Mouse (Mus musculus): ENCODE measurements around the gene Iqcf3.
A peak's percentile ranks its signal among the peaks of the same experiment; 100 is the strongest.

Gene Iqcf3

GRCm38 (mm10) chr9:106472321-106472720 lies 89.1 kb downstream of the Iqcf3 start:
- DNase-seq (ENCODE audit: low read depth, low spot score), result no peak

GRCm38 (mm10) chr9:106471892-106472291 lies 89.5 kb downstream of the Iqcf3 start:
- no peak for DNase-seq (ENCODE audit: low read depth, low spot score)

- no peak for DNase-seq (ENCODE audit: low read depth, low spot score)
These were observed 90.3 kb downstream of the Iqcf3 start for GRCm38 (mm10) chr9:106470991-106471750.

- DNase-seq (ENCODE audit: low read depth, low spot score), result no peak
These were observed 91.7 kb downstream of the Iqcf3 start for GRCm38 (mm10) chr9:106469776-106470175.

- DNase-seq (ENCODE audit: low read depth, low spot score), result peak; percentile 50
These were observed 92.1 kb downstream of the Iqcf3 start for GRCm38 (mm10) chr9:106469317-106469716.

- DNase-seq (ENCODE audit: low read depth, low spot score), result no peak
These were observed 93.7 kb downstream of the Iqcf3 start for GRCm38 (mm10) chr9:106467746-106468145.

- DNase-seq (ENCODE audit: low read depth, low spot score), result no peak
These were observed 94.7 kb downstream of the Iqcf3 start for GRCm38 (mm10) chr9:106466721-106467120.

- no peak for DNase-seq (ENCODE audit: low read depth, low spot score)
These were observed 95.7 kb downstream of the Iqcf3 start, which contains the start of gene Gpr62 for GRCm38 (mm10) chr9:106465571-106466200. Gpr62 (minus strand) TSS chr9:106465938.

GRCm38 (mm10) chr9:106464751-106465541 lies 96.5 kb downstream of the Iqcf3 start:
- DNase-seq (ENCODE audit: low read depth, low spot score), result peak; percentile 46

- DNase-seq (ENCODE audit: low read depth, low spot score), result no peak
These were observed 98.0 kb downstream of the Iqcf3 start for GRCm38 (mm10) chr9:106463122-106464063.

- DNase-seq (ENCODE audit: low read depth, low spot score), result no peak
These were observed 99.0 kb downstream of the Iqcf3 start for GRCm38 (mm10) chr9:106462430-106462800.

- DNase-seq (ENCODE audit: low read depth, low spot score), result no peak
These were observed 99.6 kb downstream of the Iqcf3 start for GRCm38 (mm10) chr9:106461641-106462429.

GRCm38 (mm10) chr9:106461026-106461415 lies 100.4 kb downstream of the Iqcf3 start:
- no peak for DNase-seq (ENCODE audit: low read depth, low spot score)

GRCm38 (mm10) chr9:106460401-106461025 lies 100.9 kb downstream of the Iqcf3 start:
- DNase-seq (ENCODE audit: low read depth, low spot score), result no peak

- no peak for DNase-seq (ENCODE audit: low read depth, low spot score)
These were observed 101.5 kb downstream of the Iqcf3 start for GRCm38 (mm10) chr9:106459946-106460345.

- no peak for DNase-seq (ENCODE audit: low read depth, low spot score)
These were observed 103.5 kb downstream of the Iqcf3 start for GRCm38 (mm10) chr9:106457920-106458319.

GRCm38 (mm10) chr9:106457163-106457559 lies 104.3 kb downstream of the Iqcf3 start:
- DNase-seq (ENCODE audit: low read depth, low spot score), result no peak

- no peak for DNase-seq (ENCODE audit: low read depth, low spot score)
These were observed 104.9 kb downstream of the Iqcf3 start for GRCm38 (mm10) chr9:106456325-106457162.
